Mouse (Mus musculus) heart, embryonic 12.5 days (tissue): ENCODE results near the gene Alppl2. TPM values are rescaled to one million over a fixed set of nuclear protein-coding genes. Genes with fewer than 3 reads are reported as not detected.
A peak's percentile ranks its signal among the peaks of the same experiment; 100 is the strongest.

ENCODE experiments used
- ATAC-seq: fragments of 200-750 bp; cut with Nextera tagmentation; 2 replicates; pipeline ENCODE4 v1.8.0; 2017; ENCODE audit warnings: moderate TSS enrichment, moderate library complexity; ENCODE audit not compliant: insufficient number of reproducible peaks, low FRiP score
- H3K27ac ChIP-seq: fragments of 300-500 bp; sonication (generic); 2 replicates; pipeline ENCODE4 v1.5.1; 2016; ENCODE audit warnings: mild to moderate bottlenecking, moderate library complexity; ENCODE audit not compliant: poor library complexity, severe bottlenecking
- H3K27me3 ChIP-seq: fragments of 300-500 bp; sonication (generic); replicated peaks from 2 replicates; pipeline ENCODE4 v1.6.1; 2016; ENCODE audit warnings: mild to moderate bottlenecking, moderate library complexity
- H3K36me3 ChIP-seq: fragments of 300-500 bp; sonication (generic); 2 replicates; pipeline ENCODE4 v1.6.1; 2016; ENCODE audit warnings: mild to moderate bottlenecking, moderate library complexity
- H3K4me1 ChIP-seq: fragments of 300-500 bp; sonication (generic); replicated peaks from 2 replicates; pipeline ENCODE4 v1.6.1; 2016; ENCODE audit warnings: mild to moderate bottlenecking
- H3K4me2 ChIP-seq: fragments of 300-500 bp; sonication (generic); 2 replicates; pipeline ENCODE4 v1.6.1; 2016; ENCODE audit warnings: mild to moderate bottlenecking, moderate library complexity
- H3K4me3 ChIP-seq: fragments of 300-500 bp; sonication (generic); 2 replicates; pipeline ENCODE4 v1.5.1; 2016; ENCODE audit warnings: mild to moderate bottlenecking
- H3K9ac ChIP-seq: fragments of 300-500 bp; sonication (generic); 2 replicates; pipeline ENCODE4 v1.6.1; 2016; ENCODE audit warnings: mild to moderate bottlenecking, moderate library complexity
- H3K9me3 ChIP-seq: fragments of 300-500 bp; sonication (generic); replicated peaks from 2 replicates; pipeline ENCODE4 v1.6.1; 2016; ENCODE audit warnings: mild to moderate bottlenecking, moderate library complexity
- WGBS: fragments of 180-500 bp; shearing (Covaris S2); methylation state at CpG from one replicate; pipeline ENCODE4 v1.1.7; 2016; 5-methylcytosine and 5-hydroxymethylcytosine counted together
- polyA plus RNA-seq: library from polyadenylated mRNA; unstranded; fragments of >200 nt; fragmentation: Nextera tagmentation; extraction: Ambion mirVana; gene quantifications from 2 replicates; pipeline ENCODE4 v1.2.1, GENCODE M21; 2016

Alppl2 gene
- polyA plus RNA-seq, 1 experiment from 2014 or later: not detected

- Histone ChIP-seq H3K4me3 (no peak overlapping the region), H3K27ac (no peak overlapping the region), H3K4me1 (no peaks in the 10 kb centered on the region), H3K4me2 (peak overlapping the region; percentile 50), H3K36me3 (no peaks in the 10 kb centered on the region), H3K9me3 (no peaks in the 10 kb centered on the region), H3K27me3 (peaks cover 26% of the 10 kb centered on the region), H3K9ac (no peak overlapping the region)
- peak; percentile 64; the same call in 1 of the 2 replicates for ATAC-seq
- 17% methylated on average over 30 of the region's 30 CpGs for WGBS
Measured at GRCm38 (mm10) chr1:87098358-87098975, 8.7 kb upstream of the Alppl2 start.

- H3K4me2 ChIP-seq: no peak overlapping the region
- H3K4me3 ChIP-seq: no peak overlapping the region
- no peak overlapping the region for H3K9ac ChIP-seq
- 79% methylated on average over 8 of the region's 8 CpGs for WGBS
- no peak overlapping the region for H3K27ac ChIP-seq
- ATAC-seq: no peak
- H3K4me1 ChIP-seq: no peaks in the 10 kb centered on the region
- H3K36me3 ChIP-seq: no peaks in the 10 kb centered on the region
- no peaks in the 10 kb centered on the region for H3K9me3 ChIP-seq
- H3K27me3 ChIP-seq: peaks cover 26% of the 10 kb centered on the region
Measured at GRCm38 (mm10) chr1:87095642-87096041, 5.9 kb upstream of the Alppl2 start.

GRCm38 (mm10) chr1:87089251-87089650 is 477 bp downstream of the Alppl2 start:
- Histone ChIP-seq H3K9me3 (no peaks in the 10 kb centered on the region), H3K36me3 (no peaks in the 10 kb centered on the region), H3K27ac (no peak overlapping the region), H3K9ac (no peak overlapping the region), H3K4me2 (no peak overlapping the region), H3K27me3 (0 out of 2 replicates have a peak, but pooled peaks cover 7% of the 10 kb centered on the region), H3K4me3 (no peak overlapping the region), H3K4me1 (no peaks in the 10 kb centered on the region)
- ATAC-seq: no peak
- WGBS: 87% methylated on average over 11 of the region's 11 CpGs

GRCm38 (mm10) chr1:87086964-87087363 is 2.8 kb downstream of the Alppl2 start:
- 0 out of 2 replicates have a peak, but pooled peaks have one; percentile 29 for ATAC-seq
- Histone ChIP-seq H3K4me1 (no peaks in the 10 kb centered on the region), H3K27me3 (0 out of 2 replicates have a peak, but pooled peaks cover 7% of the 10 kb centered on the region), H3K9me3 (no peaks in the 10 kb centered on the region), H3K9ac (no peak overlapping the region), H3K36me3 (no peaks in the 10 kb centered on the region), H3K27ac (no peak overlapping the region), H3K4me3 (no peak overlapping the region), H3K4me2 (no peak overlapping the region)
- WGBS: 69% methylated on average over 17 of the region's 17 CpGs

GRCm38 (mm10) chr1:87086196-87086595 is 3.5 kb downstream of the Alppl2 start:
- 73% methylated on average over 4 of the region's 4 CpGs for WGBS
- H3K36me3 ChIP-seq: no peaks in the 10 kb centered on the region
- no peak overlapping the region for H3K9ac ChIP-seq
- no peaks in the 10 kb centered on the region for H3K9me3 ChIP-seq
- no peak overlapping the region for H3K27ac ChIP-seq
- H3K4me3 ChIP-seq: no peak overlapping the region
- no peak for ATAC-seq
- H3K4me1 ChIP-seq: no peaks in the 10 kb centered on the region
- no peak overlapping the region for H3K4me2 ChIP-seq
- H3K27me3 ChIP-seq: 0 out of 2 replicates have a peak, but pooled peaks cover 7% of the 10 kb centered on the region

GRCm38 (mm10) chr1:87073776-87074175 is 16.0 kb downstream of the Alppl2 start:
- 74% methylated on average over 8 of the region's 8 CpGs for WGBS
- Histone ChIP-seq H3K9me3 (no peaks in the 10 kb centered on the region), H3K4me3 (no peak overlapping the region), H3K4me1 (no peaks in the 10 kb centered on the region), H3K4me2 (no peak overlapping the region), H3K36me3 (no peaks in the 10 kb centered on the region), H3K27ac (no peak overlapping the region), H3K9ac (no peak overlapping the region), H3K27me3 (0 out of 2 replicates have a peak, but pooled peaks cover 2% of the 10 kb centered on the region)
- no peak for ATAC-seq

- ATAC-seq: no peak
- Histone ChIP-seq H3K4me2 (no peak overlapping the region), H3K27ac (no peak overlapping the region), H3K36me3 (no peaks in the 10 kb centered on the region), H3K9ac (no peak overlapping the region), H3K27me3 (0 out of 2 replicates have a peak, but pooled peaks cover 2% of the 10 kb centered on the region), H3K9me3 (no peaks in the 10 kb centered on the region), H3K4me1 (0 out of 2 replicates have a peak, but pooled peaks cover 4% of the 10 kb centered on the region), H3K4me3 (no peak overlapping the region)
- 52% methylated on average over 16 of the region's 16 CpGs for WGBS
Measured at GRCm38 (mm10) chr1:87070720-87071119, 19.0 kb downstream of the Alppl2 start.

GRCm38 (mm10) chr1:87060913-87061312 is 28.8 kb downstream of the Alppl2 start:
- no peak overlapping the region for H3K4me3 ChIP-seq
- H3K27me3 ChIP-seq: no peaks in the 10 kb centered on the region
- ATAC-seq: no peak
- H3K9me3 ChIP-seq: 0 out of 2 replicates have a peak, but pooled peaks cover 7% of the 10 kb centered on the region
- H3K4me2 ChIP-seq: no peak overlapping the region
- no peak overlapping the region for H3K27ac ChIP-seq
- no peaks in the 10 kb centered on the region for H3K36me3 ChIP-seq
- H3K4me1 ChIP-seq: no peaks in the 10 kb centered on the region
- H3K9ac ChIP-seq: no peak overlapping the region

GRCm38 (mm10) chr1:87059042-87059665 is 30.6 kb downstream of the Alppl2 start:
- no peak overlapping the region for H3K9ac ChIP-seq
- no peaks in the 10 kb centered on the region for H3K4me1 ChIP-seq
- no peak overlapping the region for H3K4me2 ChIP-seq
- ATAC-seq: no peak
- H3K9me3 ChIP-seq: 0 out of 2 replicates have a peak, but pooled peaks cover 7% of the 10 kb centered on the region
- no peak overlapping the region for H3K4me3 ChIP-seq
- H3K36me3 ChIP-seq: no peaks in the 10 kb centered on the region
- WGBS: 72% methylated on average over 8 of the region's 8 CpGs
- H3K27me3 ChIP-seq: no peaks in the 10 kb centered on the region
- H3K27ac ChIP-seq: no peak overlapping the region

GRCm38 (mm10) chr1:87057075-87057474 is 32.7 kb downstream of the Alppl2 start:
- H3K4me1 ChIP-seq: no peaks in the 10 kb centered on the region
- H3K9me3 ChIP-seq: 0 out of 2 replicates have a peak, but pooled peaks cover under 1% of the 10 kb centered on the region
- H3K27me3 ChIP-seq: no peaks in the 10 kb centered on the region
- WGBS: 70% methylated on average over 4 of the region's 4 CpGs
- no peaks in the 10 kb centered on the region for H3K36me3 ChIP-seq
- H3K4me3 ChIP-seq: no peak overlapping the region
- H3K27ac ChIP-seq: no peak overlapping the region
- ATAC-seq: no peak
- no peak overlapping the region for H3K4me2 ChIP-seq
- no peak overlapping the region for H3K9ac ChIP-seq

- Histone ChIP-seq H3K36me3 (peaks cover 6% of the 10 kb centered on the region; the same call in 1 of the 2 replicates), H3K27me3 (no peaks in the 10 kb centered on the region), H3K9ac (no peak overlapping the region), H3K4me2 (no peak overlapping the region), H3K4me3 (no peak overlapping the region), H3K27ac (no peak overlapping the region), H3K4me1 (no peaks in the 10 kb centered on the region), H3K9me3 (no peaks in the 10 kb centered on the region)
- 74% methylated on average over 4 of the region's 4 CpGs for WGBS
- no peak for ATAC-seq
Measured at GRCm38 (mm10) chr1:87051369-87051768, 38.4 kb downstream of the Alppl2 start.
